Mouse (Mus musculus) intestine, postnatal 0 days (tissue): ENCODE measurements at regions not wholly inside any gene's neighbourhood (a gene's known extent, or its start where the extent isn't known, plus 50 kb on each side); places are given as distances from the start of the nearest gene placed in this dataset.

Experiments
- ATAC-seq: fragments of 200-750 bp; cut with Nextera tagmentation; 2 replicates; pipeline ENCODE4 v1.8.0; 2017; ENCODE audit warnings: mild to moderate bottlenecking, moderate TSS enrichment, moderate library complexity
- H3K27ac ChIP-seq: fragments of 300-500 bp; sonication (generic); 2 replicates; pipeline ENCODE4 v1.5.1; 2014; ENCODE audit warnings: mild to moderate bottlenecking, low read depth, low read length, moderate library complexity
- H3K27me3 ChIP-seq: fragments of 300-500 bp; sonication (generic); replicated peaks from 2 replicates; pipeline ENCODE4 v1.6.1; 2014; ENCODE audit warnings: low read length, mixed read lengths; ENCODE audit not compliant: control insufficient read depth, insufficient read depth
- H3K36me3 ChIP-seq: fragments of 300-500 bp; sonication (generic); 2 replicates; pipeline ENCODE4 v1.6.1; 2014; ENCODE audit warnings: mild to moderate bottlenecking, moderate library complexity; ENCODE audit not compliant: control insufficient read depth, insufficient read depth
- H3K4me1 ChIP-seq: fragments of 300-500 bp; sonication (generic); replicated peaks from 2 replicates; pipeline ENCODE4 v1.6.1; 2014; ENCODE audit warnings: antibody characterized with exemption, low read length, mixed read lengths; ENCODE audit not compliant: control insufficient read depth, insufficient read depth
- H3K4me2 ChIP-seq: fragments of 300-500 bp; sonication (generic); replicated peaks from 2 replicates; pipeline ENCODE4 v1.6.1; 2014; ENCODE audit warnings: low read depth, mild to moderate bottlenecking, moderate library complexity
- H3K4me3 ChIP-seq: fragments of 300-500 bp; sonication (generic); 2 replicates; pipeline ENCODE4 v1.5.1; 2014; ENCODE audit warnings: low read depth, low read length
- H3K9ac ChIP-seq: fragments of 300-500 bp; sonication (generic); 2 replicates; pipeline ENCODE4 v1.6.1; 2014; ENCODE audit warnings: mild to moderate bottlenecking, low read depth, low read length
- H3K9me3 ChIP-seq: fragments of 300-500 bp; sonication (generic); 2 replicates; pipeline ENCODE4 v1.6.1; 2016; ENCODE audit warnings: mixed run types; ENCODE audit not compliant: control insufficient read depth
- CTCF ChIP-seq: sonication (generic); IDR thresholded peaks from 2 replicates; pipeline ENCODE4 v1.5.1; 2016; ENCODE audit warnings: low read depth, mild to moderate bottlenecking, control low read depth, antibody characterized with exemption, moderate library complexity
- WGBS: fragments of 180-500 bp; shearing (Covaris S2); extraction: QIAGEN DNeasy Blood & Tissue Kit; methylation state at CpG from one replicate; pipeline ENCODE4 v1.1.7; 2014; 5-methylcytosine and 5-hydroxymethylcytosine counted together

- Histone ChIP-seq H3K9ac (no peak overlapping the region), H3K27me3 (no peaks in the 10 kb centered on the region)
- no peak for ATAC-seq
Observed at GRCm38 (mm10) chr1:12410524-12410886, 996.6 kb downstream of the A830018L16Rik start.

GRCm38 (mm10) chr1:12424510-12424909 lies 1010.6 kb downstream of the A830018L16Rik start:
- no peak for TF ChIP-seq CTCF
- H3K4me2 ChIP-seq: no peak overlapping the region
- H3K9me3 ChIP-seq: no peaks in the 10 kb centered on the region
- H3K4me3 ChIP-seq: no peak overlapping the region
- H3K27me3 ChIP-seq: no peaks in the 10 kb centered on the region
- H3K4me1 ChIP-seq: no peaks in the 10 kb centered on the region
- no peaks in the 10 kb centered on the region for H3K36me3 ChIP-seq
- no peak overlapping the region for H3K27ac ChIP-seq
- no peak for ATAC-seq
- WGBS: 39% methylated on average over 2 of the region's 2 CpGs
- no peak overlapping the region for H3K9ac ChIP-seq

More at GRCm38 (mm10) chr1:12410524-12410886, 996.6 kb downstream of the A830018L16Rik start:
- TF ChIP-seq CTCF: no peak
- no peak overlapping the region for H3K4me3 ChIP-seq
- no peaks in the 10 kb centered on the region for H3K9me3 ChIP-seq
- H3K4me2 ChIP-seq: no peak overlapping the region
- no peak overlapping the region for H3K27ac ChIP-seq
- no peaks in the 10 kb centered on the region for H3K4me1 ChIP-seq
- no peaks in the 10 kb centered on the region for H3K36me3 ChIP-seq

DNA sequence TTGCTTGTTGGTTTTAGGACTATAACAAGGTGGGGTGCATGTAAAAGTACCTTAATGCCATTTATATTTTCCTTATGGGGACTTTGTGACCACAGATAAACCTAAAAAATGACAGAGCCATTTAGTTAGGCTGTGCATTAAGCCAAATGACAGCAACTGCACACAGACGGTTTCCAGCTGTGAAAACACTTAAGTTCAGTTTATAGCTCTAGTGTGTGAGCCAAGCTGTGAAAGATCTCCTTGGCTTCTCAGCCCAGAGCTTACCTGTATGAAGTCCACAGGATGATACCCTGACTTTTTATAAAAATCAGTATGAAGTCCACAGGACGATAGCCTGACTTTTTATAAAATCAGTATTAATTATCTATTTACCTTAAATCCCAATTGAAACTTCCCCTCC lies 1024.0 kb downstream of the A830018L16Rik start:
- WGBS: 52% methylated on average over 2 of the region's 2 CpGs
- ATAC-seq: no peak
- H3K27ac ChIP-seq: no peak overlapping the region
- no peaks in the 10 kb centered on the region for H3K9me3 ChIP-seq
- H3K36me3 ChIP-seq: no peaks in the 10 kb centered on the region
- no peak overlapping the region for H3K4me3 ChIP-seq
- no peak for TF ChIP-seq CTCF
- H3K4me2 ChIP-seq: no peak overlapping the region
- H3K9ac ChIP-seq: no peak overlapping the region
- H3K27me3 ChIP-seq: no peaks in the 10 kb centered on the region
- no peaks in the 10 kb centered on the region for H3K4me1 ChIP-seq

- Histone ChIP-seq H3K27me3 (no peaks in the 10 kb centered on the region), H3K4me1 (no peaks in the 10 kb centered on the region), H3K27ac (no peak overlapping the region), H3K9me3 (no peaks in the 10 kb centered on the region), H3K9ac (no peak overlapping the region), H3K36me3 (no peaks in the 10 kb centered on the region), H3K4me3 (no peak overlapping the region), H3K4me2 (no peak overlapping the region)
- WGBS: 88% methylated on average over 2 of the region's 2 CpGs
- ATAC-seq: no peak
- TF ChIP-seq CTCF: no peak
Observed at GRCm38 (mm10) chr1:12466255-12466654, 1052.3 kb downstream of the A830018L16Rik start.

DNA sequence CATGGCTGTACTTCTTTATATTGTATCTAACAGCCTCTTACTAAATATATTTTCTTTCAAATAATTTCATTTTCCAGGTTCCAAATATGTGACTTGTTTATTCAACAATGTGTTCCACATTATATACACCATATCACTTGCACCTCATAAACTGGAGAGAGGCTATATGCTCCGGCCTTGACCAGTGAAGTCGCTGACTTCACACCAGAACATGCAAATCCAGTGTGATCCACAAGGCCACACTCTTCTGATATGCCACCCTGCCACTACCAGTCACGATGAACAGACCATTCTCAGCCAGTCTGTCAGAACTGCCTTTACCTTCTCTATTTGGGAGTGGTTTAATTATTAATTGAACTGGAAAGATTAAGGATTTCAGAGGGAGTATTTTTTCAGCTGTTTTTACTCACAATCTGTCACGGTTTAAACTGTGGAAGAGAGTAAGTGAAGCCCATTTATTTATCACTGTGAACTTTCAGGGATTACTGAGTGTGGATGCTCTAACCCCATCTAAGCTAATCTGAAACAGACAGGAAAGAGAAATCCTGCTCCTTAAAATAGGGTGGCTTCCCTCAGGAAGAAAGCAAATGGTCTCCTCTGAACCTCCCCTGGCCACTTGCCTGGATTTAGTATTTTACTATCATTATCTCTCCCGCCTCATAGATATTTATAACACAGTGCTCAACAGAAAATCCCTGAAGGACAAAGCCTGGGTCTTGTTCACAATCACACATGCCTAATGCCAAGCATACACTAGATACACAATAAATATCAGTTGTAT lies 1065.3 kb downstream of the A830018L16Rik start:
- no peaks in the 10 kb centered on the region for H3K27me3 ChIP-seq
- no peak overlapping the region for H3K4me3 ChIP-seq
- H3K4me1 ChIP-seq: no peaks in the 10 kb centered on the region
- H3K9ac ChIP-seq: no peak overlapping the region
- H3K4me2 ChIP-seq: no peak overlapping the region
- no peak overlapping the region for H3K27ac ChIP-seq
- H3K9me3 ChIP-seq: no peaks in the 10 kb centered on the region
- ATAC-seq: no peak
- H3K36me3 ChIP-seq: no peaks in the 10 kb centered on the region
- WGBS: 30% methylated on average over 5 of the region's 5 CpGs
- TF ChIP-seq CTCF: no peak

DNA sequence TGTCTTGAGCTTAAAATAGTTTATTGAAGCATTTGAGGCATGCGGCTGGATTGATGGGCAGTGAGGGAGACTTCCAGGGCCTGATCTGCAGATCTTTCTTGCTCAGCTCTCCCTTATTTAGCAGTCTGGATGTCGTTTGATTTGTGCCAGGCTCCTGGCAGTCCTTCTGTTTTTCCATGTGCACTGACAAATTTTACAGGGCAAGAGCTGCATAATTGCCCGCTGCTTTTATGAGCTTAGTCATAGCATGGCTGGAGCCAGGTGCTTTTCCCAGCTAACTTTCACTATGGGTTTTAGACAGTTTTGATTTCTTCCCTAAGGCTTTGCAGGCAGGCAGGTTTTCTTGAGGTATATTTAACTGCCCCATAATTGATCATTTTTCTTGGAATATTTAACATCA lies 1086.5 kb downstream of the A830018L16Rik start:
- no peak for TF ChIP-seq CTCF
- Histone ChIP-seq H3K4me2 (no peak overlapping the region), H3K27me3 (no peaks in the 10 kb centered on the region), H3K36me3 (no peaks in the 10 kb centered on the region), H3K4me1 (no peaks in the 10 kb centered on the region), H3K27ac (no peak overlapping the region), H3K9ac (no peak overlapping the region), H3K4me3 (no peak overlapping the region), H3K9me3 (no peaks in the 10 kb centered on the region)
- 63% methylated on average over 3 of the region's 3 CpGs for WGBS
- ATAC-seq: no peak
